Mouse (Mus musculus) erythroblast, embryonic 14.5 days (primary cell): ENCODE data around the gene Rab2b.

Experiments
- GATA1 ChIP-seq: IDR thresholded peaks from 2 replicates; pipeline ENCODE4 v1.6.1; 2012; ENCODE audit warnings: low read length, inconsistent platforms, mixed read lengths
- TAL1 ChIP-seq: IDR thresholded peaks from 3 replicates; pipeline ENCODE4 v1.6.1; 2012; ENCODE audit warnings: low read length, inconsistent platforms, mixed read lengths

DNA sequence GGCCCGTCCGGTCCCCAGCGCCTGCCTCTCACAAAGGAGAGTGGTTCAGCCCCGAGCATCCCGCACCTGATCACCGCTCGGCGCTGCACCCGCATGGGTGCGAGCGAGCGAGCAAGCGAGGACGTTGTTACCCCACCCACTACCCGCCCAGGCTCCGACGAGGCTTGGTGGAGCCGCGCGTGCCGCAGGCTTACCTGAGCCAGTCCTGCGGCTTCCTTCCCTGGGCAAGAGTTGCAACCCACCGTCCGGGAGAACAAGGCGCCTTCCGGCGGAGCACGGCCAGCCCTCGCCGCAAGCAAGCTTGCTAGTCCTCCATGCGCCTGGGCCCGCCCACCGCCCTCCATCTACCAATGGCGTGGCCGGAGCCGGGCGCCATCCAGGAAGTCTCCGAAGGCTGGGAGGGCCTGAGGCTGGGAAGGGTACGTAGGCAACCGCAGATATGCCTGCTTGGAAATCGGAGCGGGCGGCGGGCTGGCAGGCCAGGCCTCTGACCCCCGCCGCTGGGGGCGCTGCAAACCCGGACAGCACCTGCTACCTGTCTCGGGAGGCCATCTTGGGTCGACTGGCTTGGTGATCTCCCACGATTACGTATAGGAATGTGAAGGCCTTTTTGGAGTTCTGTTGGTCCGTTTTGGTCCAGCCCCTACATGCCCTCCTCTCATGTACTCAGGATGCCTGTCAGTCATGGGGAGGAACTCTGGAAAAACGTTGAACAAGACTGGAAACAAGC is 21.7 kb downstream of the Rab2b start, which contains the start of gene Chd8:
- TF ChIP-seq GATA1, result no peak
- no peak for TF ChIP-seq TAL1
